Mouse (Mus musculus): ENCODE data around the gene Brpf1. TPM values are rescaled to one million over a fixed set of nuclear protein-coding genes. Genes with fewer than 3 reads are reported as not detected.

The Brpf1 gene
- polyA plus RNA-seq, 1 experiment from 2014 or later, result 19.9 TPM

GRCm38 (mm10) chr6:113362241-113362640 is 55.3 kb downstream of the Brpf1 start:
- no peak overlapping the region for H3K4me3 ChIP-seq (replicated peaks; ENCODE audit: low read length)
- ATAC-seq, result no peak
- no peaks in the 10 kb centered on the region for H3K4me1 ChIP-seq (replicated peaks; ENCODE audit: control insufficient read depth, insufficient read depth, low read length)
- H3K27ac ChIP-seq (ENCODE audit: low read length), result no peak overlapping the region
- WGBS, result 96% methylated on average over 1 of the region's 1 CpGs
- H3K27me3 ChIP-seq (replicated peaks; ENCODE audit: control insufficient read depth, insufficient read depth, low read length), result no peaks in the 10 kb centered on the region
- H3K4me2 ChIP-seq (ENCODE audit: low read length), result no peak overlapping the region
- no peaks in the 10 kb centered on the region for H3K9me3 ChIP-seq (ENCODE audit: control insufficient read depth, low read length)
- no peak overlapping the region for H3K9ac ChIP-seq (replicated peaks; ENCODE audit: low read depth, low read length)
- no peaks in the 10 kb centered on the region for H3K36me3 ChIP-seq (ENCODE audit: control insufficient read depth, insufficient read depth)

- Histone ChIP-seq H3K27ac (ENCODE audit: low read length) (no peak overlapping the region), H3K4me1 (replicated peaks; ENCODE audit: control insufficient read depth, insufficient read depth, low read length) (no peaks in the 10 kb centered on the region), H3K27me3 (replicated peaks; ENCODE audit: control insufficient read depth, insufficient read depth, low read length) (no peaks in the 10 kb centered on the region), H3K36me3 (ENCODE audit: control insufficient read depth, insufficient read depth) (peaks cover 8% of the 10 kb centered on the region), H3K9me3 (ENCODE audit: control insufficient read depth, low read length) (no peaks in the 10 kb centered on the region), H3K4me3 (replicated peaks; ENCODE audit: low read length) (no peak overlapping the region), H3K4me2 (ENCODE audit: low read length) (no peak overlapping the region), H3K9ac (replicated peaks; ENCODE audit: low read depth, low read length) (no peak overlapping the region)
- no peak for ATAC-seq
- 75% methylated on average over 8 of the region's 8 CpGs for WGBS
Observed at GRCm38 (mm10) chr6:113364518-113365135, 57.7 kb downstream of the Brpf1 start.

- Histone ChIP-seq H3K27ac (ENCODE audit: low read length) (no peak overlapping the region), H3K4me1 (replicated peaks; ENCODE audit: control insufficient read depth, insufficient read depth, low read length) (no peaks in the 10 kb centered on the region), H3K36me3 (ENCODE audit: control insufficient read depth, insufficient read depth) (peaks cover 23% of the 10 kb centered on the region), H3K27me3 (replicated peaks; ENCODE audit: control insufficient read depth, insufficient read depth, low read length) (no peaks in the 10 kb centered on the region), H3K4me2 (ENCODE audit: low read length) (no peak overlapping the region), H3K4me3 (replicated peaks; ENCODE audit: low read length) (no peak overlapping the region), H3K9me3 (ENCODE audit: control insufficient read depth, low read length) (no peaks in the 10 kb centered on the region), H3K9ac (replicated peaks; ENCODE audit: low read depth, low read length) (no peak overlapping the region)
- 88% methylated on average over 6 of the region's 6 CpGs for WGBS
- ATAC-seq, result no peak
Observed at GRCm38 (mm10) chr6:113366639-113367038, 59.7 kb downstream of the Brpf1 start.

GRCm38 (mm10) chr6:113367574-113367973 is 60.6 kb downstream of the Brpf1 start:
- WGBS, result 95% methylated on average over 1 of the region's 1 CpGs
- ATAC-seq, result no peak
- no peaks in the 10 kb centered on the region for H3K27me3 ChIP-seq (replicated peaks; ENCODE audit: control insufficient read depth, insufficient read depth, low read length)
- peaks cover 25% of the 10 kb centered on the region for H3K36me3 ChIP-seq (ENCODE audit: control insufficient read depth, insufficient read depth)
- H3K4me3 ChIP-seq (replicated peaks; ENCODE audit: low read length), result no peak overlapping the region
- no peak overlapping the region for H3K4me2 ChIP-seq (ENCODE audit: low read length)
- no peaks in the 10 kb centered on the region for H3K9me3 ChIP-seq (ENCODE audit: control insufficient read depth, low read length)
- H3K4me1 ChIP-seq (replicated peaks; ENCODE audit: control insufficient read depth, insufficient read depth, low read length), result no peaks in the 10 kb centered on the region
- H3K27ac ChIP-seq (ENCODE audit: low read length), result no peak overlapping the region
- no peak overlapping the region for H3K9ac ChIP-seq (replicated peaks; ENCODE audit: low read depth, low read length)

- WGBS, result 94% methylated on average over 7 of the region's 7 CpGs
- Histone ChIP-seq H3K36me3 (ENCODE audit: control insufficient read depth, insufficient read depth) (peaks cover 25% of the 10 kb centered on the region), H3K27ac (ENCODE audit: low read length) (no peak overlapping the region), H3K27me3 (replicated peaks; ENCODE audit: control insufficient read depth, insufficient read depth, low read length) (no peaks in the 10 kb centered on the region), H3K9ac (replicated peaks; ENCODE audit: low read depth, low read length) (no peak overlapping the region), H3K9me3 (ENCODE audit: control insufficient read depth, low read length) (no peaks in the 10 kb centered on the region), H3K4me1 (replicated peaks; ENCODE audit: control insufficient read depth, insufficient read depth, low read length) (no peaks in the 10 kb centered on the region), H3K4me3 (replicated peaks; ENCODE audit: low read length) (no peak overlapping the region), H3K4me2 (ENCODE audit: low read length) (no peak overlapping the region)
- no peak for ATAC-seq
Observed at GRCm38 (mm10) chr6:113368124-113368523, 61.2 kb downstream of the Brpf1 start.

- no peak overlapping the region for H3K4me3 ChIP-seq (replicated peaks; ENCODE audit: low read length)
- no peaks in the 10 kb centered on the region for H3K27me3 ChIP-seq (replicated peaks; ENCODE audit: control insufficient read depth, insufficient read depth, low read length)
- no peaks in the 10 kb centered on the region for H3K9me3 ChIP-seq (ENCODE audit: control insufficient read depth, low read length)
- no peak overlapping the region for H3K9ac ChIP-seq (replicated peaks; ENCODE audit: low read depth, low read length)
- no peaks in the 10 kb centered on the region for H3K4me1 ChIP-seq (replicated peaks; ENCODE audit: control insufficient read depth, insufficient read depth, low read length)
- no peak overlapping the region for H3K4me2 ChIP-seq (ENCODE audit: low read length)
- 74% methylated on average over 5 of the region's 5 CpGs for WGBS
- peaks cover 27% of the 10 kb centered on the region for H3K36me3 ChIP-seq (ENCODE audit: control insufficient read depth, insufficient read depth)
- ATAC-seq, result no peak
- H3K27ac ChIP-seq (ENCODE audit: low read length), result no peak overlapping the region
Observed at GRCm38 (mm10) chr6:113368577-113368976, 61.6 kb downstream of the Brpf1 start.

GRCm38 (mm10) chr6:113370194-113370929 is 63.4 kb downstream of the Brpf1 start:
- no peak for ATAC-seq
- no peak overlapping the region for H3K4me2 ChIP-seq (ENCODE audit: low read length)
- no peaks in the 10 kb centered on the region for H3K27me3 ChIP-seq (replicated peaks; ENCODE audit: control insufficient read depth, insufficient read depth, low read length)
- H3K4me3 ChIP-seq (replicated peaks; ENCODE audit: low read length), result no peak overlapping the region
- WGBS, result 93% methylated on average over 20 of the region's 20 CpGs
- H3K9ac ChIP-seq (replicated peaks; ENCODE audit: low read depth, low read length), result no peak overlapping the region
- H3K36me3 ChIP-seq (ENCODE audit: control insufficient read depth, insufficient read depth), result peaks cover 35% of the 10 kb centered on the region
- no peaks in the 10 kb centered on the region for H3K4me1 ChIP-seq (replicated peaks; ENCODE audit: control insufficient read depth, insufficient read depth, low read length)
- no peak overlapping the region for H3K27ac ChIP-seq (ENCODE audit: low read length)
- H3K9me3 ChIP-seq (ENCODE audit: control insufficient read depth, low read length), result no peaks in the 10 kb centered on the region

- no peak overlapping the region for H3K4me2 ChIP-seq (ENCODE audit: low read length)
- H3K36me3 ChIP-seq (ENCODE audit: control insufficient read depth, insufficient read depth), result peaks cover 38% of the 10 kb centered on the region
- no peak for ATAC-seq
- peaks cover 10% of the 10 kb centered on the region for H3K4me1 ChIP-seq (replicated peaks; ENCODE audit: control insufficient read depth, insufficient read depth, low read length)
- H3K4me3 ChIP-seq (replicated peaks; ENCODE audit: low read length), result no peak overlapping the region
- no peaks in the 10 kb centered on the region for H3K9me3 ChIP-seq (ENCODE audit: control insufficient read depth, low read length)
- no peaks in the 10 kb centered on the region for H3K27me3 ChIP-seq (replicated peaks; ENCODE audit: control insufficient read depth, insufficient read depth, low read length)
- WGBS, result 93% methylated on average over 4 of the region's 4 CpGs
- no peak overlapping the region for H3K27ac ChIP-seq (ENCODE audit: low read length)
- H3K9ac ChIP-seq (replicated peaks; ENCODE audit: low read depth, low read length), result no peak overlapping the region
Observed at GRCm38 (mm10) chr6:113373491-113373890, 66.6 kb downstream of the Brpf1 start.
